Mouse (Mus musculus) stomach, embryonic 15.5 days (tissue): ENCODE measurements around the gene Spty2d1. TPM values are rescaled to one million over a fixed set of nuclear protein-coding genes. Genes with fewer than 3 reads are reported as not detected.

Experiments used
- polyA plus RNA-seq: library from polyadenylated mRNA; unstranded; fragments of >200 nt; fragmentation: Nextera tagmentation; extraction: Ambion mirVana; gene quantifications from 2 replicates; pipeline ENCODE4 v1.2.1, GENCODE M21; 2015

Gene Spty2d1
- polyA plus RNA-seq, 1 experiment from 2014 or later, result 19.3 TPM

Other genes with a start within 250 kb of the Spty2d1 start
- gene Hps5, start 212.3 kb downstream of the Spty2d1 start, polyA plus RNA-seq, result 20.2 and 21.8 TPM in 2 replicates
- 48.6 and 52.6 TPM in 2 replicates for gene Gtf2h1, start 212.3 kb downstream of the Spty2d1 start, polyA plus RNA-seq
- 1,836 and 1,959 TPM in 2 replicates for gene Ldha, start 166.9 kb downstream of the Spty2d1 start, polyA plus RNA-seq
- 0.17 TPM in 2 replicates for gene Ldhc, start 147.2 kb downstream of the Spty2d1 start, polyA plus RNA-seq
- 125 and 137 TPM in 2 replicates for gene Tsg101, start 88.4 kb downstream of the Spty2d1 start, polyA plus RNA-seq
- 10.0 and 10.9 TPM in 2 replicates for gene Uevld, start 49.9 kb downstream of the Spty2d1 start, polyA plus RNA-seq
- gene Gm9999, start 24.8 kb downstream of the Spty2d1 start, polyA plus RNA-seq, result not detected in 2 replicates
- gene Tmem86a, start 42.2 kb upstream of the Spty2d1 start, polyA plus RNA-seq, result 29.8 and 33.5 TPM in 2 replicates
- gene Ptpn5, start 125.3 kb upstream of the Spty2d1 start, polyA plus RNA-seq, result 1.3 and 1.5 TPM in 2 replicates
- gene Mrgpra6, start 196.5 kb upstream of the Spty2d1 start, polyA plus RNA-seq, result not detected in 2 replicates
- not detected in 2 replicates for gene Mrgpra9, start 244.4 kb upstream of the Spty2d1 start, polyA plus RNA-seq